Mouse (Mus musculus): Measurements from ENCODE around the gene Nhsl2. TPM values are rescaled to one million over a fixed set of nuclear protein-coding genes. Genes with fewer than 3 reads are reported as not detected.
A peak's percentile ranks its signal among the peaks of the same experiment; 100 is the strongest.
"Not testable (repeated sequence)": the region's sequence is repeated elsewhere in the genome, so short reads cannot be mapped to it uniquely, and the experiment has no call there.

Nhsl2 gene
- polyA plus RNA-seq, 1 experiment: 4.5 TPM

- no peak for TF ChIP-seq CTCF (IDR thresholded peaks at IDR 0.05; ENCODE audit: borderline replicate concordance, extremely low read depth, insufficient read depth, insufficient read length)
- TF ChIP-seq POLR2A (IDR thresholded peaks at IDR 0.05; ENCODE audit: borderline replicate concordance, extremely low read depth, insufficient read depth, insufficient read length, poor library complexity, severe bottlenecking): no peak
- no peak for DNase-seq (ENCODE audit: low read depth)
These were observed 225.2 kb downstream of the Nhsl2 start for GRCm38 (mm10) chrX:102074435-102074834.

GRCm38 (mm10) chrX:102075158-102075557, 226.0 kb downstream of the Nhsl2 start:
- no peak for TF ChIP-seq POLR2A (IDR thresholded peaks at IDR 0.05; ENCODE audit: borderline replicate concordance, extremely low read depth, insufficient read depth, insufficient read length, poor library complexity, severe bottlenecking)
- TF ChIP-seq CTCF (IDR thresholded peaks at IDR 0.05; ENCODE audit: borderline replicate concordance, extremely low read depth, insufficient read depth, insufficient read length): no peak
- DNase-seq (ENCODE audit: low read depth): no peak

GRCm38 (mm10) chrX:102076886-102077765, 227.9 kb downstream of the Nhsl2 start:
- TF ChIP-seq POLR2A (IDR thresholded peaks at IDR 0.05; ENCODE audit: borderline replicate concordance, extremely low read depth, insufficient read depth, insufficient read length, poor library complexity, severe bottlenecking) (no peak), CTCF (IDR thresholded peaks at IDR 0.05; ENCODE audit: borderline replicate concordance, extremely low read depth, insufficient read depth, insufficient read length) (no peak)
- DNase-seq (ENCODE audit: low read depth): peak; percentile 34

GRCm38 (mm10) chrX:102081076-102081475, 231.9 kb downstream of the Nhsl2 start:
- TF ChIP-seq POLR2A (IDR thresholded peaks at IDR 0.05; ENCODE audit: borderline replicate concordance, extremely low read depth, insufficient read depth, insufficient read length, poor library complexity, severe bottlenecking) (no peak), CTCF (IDR thresholded peaks at IDR 0.05; ENCODE audit: borderline replicate concordance, extremely low read depth, insufficient read depth, insufficient read length) (no peak)
- peak; percentile 56 for DNase-seq (ENCODE audit: low read depth)

DNA sequence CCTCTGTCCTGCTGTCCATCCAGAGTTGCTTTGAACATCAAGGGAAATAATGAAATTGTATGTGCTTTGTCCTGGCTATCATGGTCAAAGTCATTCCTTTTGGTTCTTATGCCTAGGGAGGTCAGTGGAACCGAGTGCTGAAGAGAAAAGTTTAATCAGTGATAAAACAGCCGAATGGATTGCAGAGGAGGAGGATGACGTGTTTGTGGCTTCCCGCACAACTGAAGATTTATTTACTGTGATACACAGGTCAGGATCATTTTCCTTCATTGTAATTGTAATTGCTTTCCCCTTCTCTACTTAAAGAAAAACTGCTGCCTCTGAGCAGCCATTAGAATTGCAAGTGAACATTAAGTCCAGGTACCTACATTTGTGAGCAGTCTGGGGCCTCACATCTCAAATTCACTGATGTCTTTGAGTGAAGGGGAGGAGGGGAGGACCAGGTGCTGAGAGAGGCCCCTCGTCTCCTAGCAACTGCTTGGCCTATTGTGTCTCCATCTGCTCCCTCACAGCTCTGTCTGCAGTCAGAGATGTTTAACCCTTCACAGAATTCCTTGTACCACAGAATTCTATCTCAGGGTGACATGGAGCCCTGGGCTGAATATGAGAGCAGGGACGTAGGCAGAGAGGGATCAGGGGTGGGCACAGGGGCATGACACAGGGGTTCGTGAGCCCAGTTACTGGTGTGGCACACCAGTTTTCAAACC, 232.5 kb downstream of the Nhsl2 start:
- TF ChIP-seq CTCF (IDR thresholded peaks at IDR 0.05; ENCODE audit: borderline replicate concordance, extremely low read depth, insufficient read depth, insufficient read length) (no peak), POLR2A (IDR thresholded peaks at IDR 0.05; ENCODE audit: borderline replicate concordance, extremely low read depth, insufficient read depth, insufficient read length, poor library complexity, severe bottlenecking) (no peak)
- DNase-seq (ENCODE audit: low read depth): peak; percentile 96

GRCm38 (mm10) chrX:102082340-102082739, 233.2 kb downstream of the Nhsl2 start:
- DNase-seq (ENCODE audit: low read depth): peak; percentile 62
- no peak for TF ChIP-seq CTCF (IDR thresholded peaks at IDR 0.05; ENCODE audit: borderline replicate concordance, extremely low read depth, insufficient read depth, insufficient read length)
- no peak for TF ChIP-seq POLR2A (IDR thresholded peaks at IDR 0.05; ENCODE audit: borderline replicate concordance, extremely low read depth, insufficient read depth, insufficient read length, poor library complexity, severe bottlenecking)

GRCm38 (mm10) chrX:102085798-102086443, 236.7 kb downstream of the Nhsl2 start:
- no peak for TF ChIP-seq CTCF (IDR thresholded peaks at IDR 0.05; ENCODE audit: borderline replicate concordance, extremely low read depth, insufficient read depth, insufficient read length)
- no peak for TF ChIP-seq POLR2A (IDR thresholded peaks at IDR 0.05; ENCODE audit: borderline replicate concordance, extremely low read depth, insufficient read depth, insufficient read length, poor library complexity, severe bottlenecking)
- no peak for DNase-seq (ENCODE audit: low read depth)

GRCm38 (mm10) chrX:102090605-102091004, 241.4 kb downstream of the Nhsl2 start:
- DNase-seq (ENCODE audit: low read depth): no peak
- TF ChIP-seq POLR2A (IDR thresholded peaks at IDR 0.05; ENCODE audit: borderline replicate concordance, extremely low read depth, insufficient read depth, insufficient read length, poor library complexity, severe bottlenecking): no peak
- TF ChIP-seq CTCF (IDR thresholded peaks at IDR 0.05; ENCODE audit: borderline replicate concordance, extremely low read depth, insufficient read depth, insufficient read length): no peak

DNA sequence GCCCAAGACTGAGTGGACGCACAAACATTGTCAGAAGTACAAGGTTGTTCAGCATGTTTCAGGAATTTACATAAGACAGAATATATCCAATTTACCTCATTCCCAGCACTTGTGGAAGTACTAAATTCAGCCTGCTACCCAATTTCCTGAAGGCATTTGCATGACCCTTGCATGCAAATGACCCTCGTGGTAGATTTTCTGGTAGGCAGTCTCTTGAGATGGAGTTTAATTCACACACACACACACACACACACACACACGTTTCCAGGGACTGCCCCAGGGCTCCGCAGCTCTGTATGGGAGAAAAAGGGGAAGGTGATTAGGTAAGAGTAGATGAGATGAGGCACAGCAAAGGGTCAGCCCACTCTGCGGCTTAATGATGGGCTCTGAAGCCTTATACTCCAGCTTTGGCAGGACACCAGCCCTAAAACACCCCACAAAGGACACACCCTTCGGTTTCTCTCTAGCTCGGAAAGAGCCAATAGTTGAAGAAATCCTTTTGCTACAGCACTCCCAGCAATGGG, 245.3 kb downstream of the Nhsl2 start:
- TF ChIP-seq POLR2A (IDR thresholded peaks at IDR 0.05; ENCODE audit: borderline replicate concordance, extremely low read depth, insufficient read depth, insufficient read length, poor library complexity, severe bottlenecking) (no peak), CTCF (IDR thresholded peaks at IDR 0.05; ENCODE audit: borderline replicate concordance, extremely low read depth, insufficient read depth, insufficient read length) (no peak)
- DNase-seq (ENCODE audit: low read depth): no peak

DNA sequence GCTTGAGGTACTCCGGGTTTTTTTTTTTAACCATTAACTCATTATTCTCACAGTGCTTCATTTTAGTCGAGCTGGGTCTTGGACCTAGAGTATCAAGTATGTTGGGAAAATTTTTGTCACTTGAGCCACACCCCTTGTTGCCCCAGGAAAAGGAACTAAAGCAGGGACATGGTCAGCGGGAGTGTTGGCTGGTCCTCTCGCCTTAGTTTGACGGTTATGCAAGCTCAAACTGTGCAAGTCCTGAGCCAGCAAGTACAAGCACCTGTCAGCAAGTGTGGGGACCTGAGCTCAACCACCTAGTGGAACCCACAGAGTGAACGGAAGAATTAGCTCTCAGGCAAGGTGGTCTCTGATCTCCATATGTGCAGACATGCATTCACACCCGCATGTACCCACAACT, 252.7 kb downstream of the Nhsl2 start:
- no peak for TF ChIP-seq CTCF (IDR thresholded peaks at IDR 0.05; ENCODE audit: borderline replicate concordance, extremely low read depth, insufficient read depth, insufficient read length)
- TF ChIP-seq POLR2A (IDR thresholded peaks at IDR 0.05; ENCODE audit: borderline replicate concordance, extremely low read depth, insufficient read depth, insufficient read length, poor library complexity, severe bottlenecking): no peak
- no peak for DNase-seq (ENCODE audit: low read depth)

DNA sequence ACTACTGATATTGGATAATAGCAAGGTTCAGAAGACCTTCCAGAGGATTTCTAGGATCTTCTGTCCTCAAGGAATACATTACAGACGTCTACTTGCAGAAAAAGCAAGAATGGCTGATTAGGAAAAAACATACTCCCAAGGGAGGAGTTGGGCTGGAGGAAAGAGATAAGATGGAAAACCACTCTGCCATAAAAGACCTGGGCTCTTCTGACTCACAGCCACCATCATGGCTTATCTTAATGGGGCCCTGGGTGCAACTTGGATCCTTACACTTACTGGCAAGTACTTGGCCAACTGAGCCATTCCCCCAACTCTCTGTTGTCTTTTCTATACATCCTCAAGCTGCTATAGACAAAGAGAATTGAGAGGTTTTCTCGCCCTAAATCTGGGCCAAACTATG, 254.6 kb downstream of the Nhsl2 start:
- DNase-seq (ENCODE audit: low read depth): not testable (repeated sequence)

GRCm38 (mm10) chrX:102109349-102109748, 260.2 kb downstream of the Nhsl2 start:
- DNase-seq (ENCODE audit: low read depth): not testable (repeated sequence)

Data from brain, embryonic 14.5 days (tissue).